Mouse (Mus musculus): ENCODE data around the gene Podnl1. TPM values are rescaled to one million over a fixed set of nuclear protein-coding genes. Genes with fewer than 3 reads are reported as not detected.

The Podnl1 gene
- polyA plus RNA-seq, 1 experiment, result 0.67 TPM

GRCm38 (mm10) chr8:84173861-84174260 lies 48.1 kb downstream of the Podnl1 start:
- no peak overlapping the region for H3K4me3 ChIP-seq (ENCODE audit: insufficient read depth, low read depth, low read length)
- 75% methylated on average over 6 of the region's 6 CpGs for WGBS
- TF ChIP-seq CTCF (conservative IDR thresholded peaks at IDR 0.05; ENCODE audit: insufficient read depth, insufficient read length, low read depth, low read length), result peak; percentile 67
- TF ChIP-seq POLR2A (IDR thresholded peaks at IDR 0.05; ENCODE audit: low read depth, low read length), result no peak
- no peak overlapping the region for H3K27ac ChIP-seq (ENCODE audit: insufficient read depth, low read depth, low read length)
- H3K36me3 ChIP-seq (ENCODE audit: control insufficient read depth, insufficient read depth, low read length), result no peaks in the 10 kb centered on the region
- no peaks in the 10 kb centered on the region for H3K4me1 ChIP-seq (ENCODE audit: control insufficient read depth, insufficient read depth, low read length)
- DNase-seq, result peak; percentile 19
- H3K27me3 ChIP-seq (replicated peaks; ENCODE audit: control insufficient read depth, insufficient read depth, low read length), result no peaks in the 10 kb centered on the region

GRCm38 (mm10) chr8:84176560-84176959 lies 50.8 kb downstream of the Podnl1 start:
- no peak for TF ChIP-seq POLR2A (IDR thresholded peaks at IDR 0.05; ENCODE audit: low read depth, low read length)
- TF ChIP-seq CTCF (conservative IDR thresholded peaks at IDR 0.05; ENCODE audit: insufficient read depth, insufficient read length, low read depth, low read length), result no peak
- DNase-seq, result no peak
- Histone ChIP-seq H3K27ac (ENCODE audit: insufficient read depth, low read depth, low read length) (no peak overlapping the region), H3K27me3 (replicated peaks; ENCODE audit: control insufficient read depth, insufficient read depth, low read length) (no peaks in the 10 kb centered on the region), H3K4me1 (ENCODE audit: control insufficient read depth, insufficient read depth, low read length) (no peaks in the 10 kb centered on the region), H3K36me3 (ENCODE audit: control insufficient read depth, insufficient read depth, low read length) (no peaks in the 10 kb centered on the region), H3K4me3 (ENCODE audit: insufficient read depth, low read depth, low read length) (no peak overlapping the region)
- WGBS, result 19% methylated on average over 3 of the region's 3 CpGs

- Histone ChIP-seq H3K4me1 (ENCODE audit: control insufficient read depth, insufficient read depth, low read length) (no peaks in the 10 kb centered on the region), H3K27me3 (replicated peaks; ENCODE audit: control insufficient read depth, insufficient read depth, low read length) (no peaks in the 10 kb centered on the region), H3K27ac (ENCODE audit: insufficient read depth, low read depth, low read length) (no peak overlapping the region), H3K4me3 (ENCODE audit: insufficient read depth, low read depth, low read length) (no peak overlapping the region), H3K36me3 (ENCODE audit: control insufficient read depth, insufficient read depth, low read length) (no peaks in the 10 kb centered on the region)
- 85% methylated on average over 3 of the region's 3 CpGs for WGBS
- no peak for TF ChIP-seq CTCF (conservative IDR thresholded peaks at IDR 0.05; ENCODE audit: insufficient read depth, insufficient read length, low read depth, low read length)
- TF ChIP-seq POLR2A (IDR thresholded peaks at IDR 0.05; ENCODE audit: low read depth, low read length), result no peak
- DNase-seq, result no peak
Observed at GRCm38 (mm10) chr8:84177405-84177804, 51.6 kb downstream of the Podnl1 start.

- H3K27me3 ChIP-seq (replicated peaks; ENCODE audit: control insufficient read depth, insufficient read depth, low read length), result no peaks in the 10 kb centered on the region
- no peaks in the 10 kb centered on the region for H3K36me3 ChIP-seq (ENCODE audit: control insufficient read depth, insufficient read depth, low read length)
- H3K27ac ChIP-seq (ENCODE audit: insufficient read depth, low read depth, low read length), result no peak overlapping the region
- 80% methylated on average over 8 of the region's 8 CpGs for WGBS
- no peak overlapping the region for H3K4me3 ChIP-seq (ENCODE audit: insufficient read depth, low read depth, low read length)
- no peak for DNase-seq
- no peaks in the 10 kb centered on the region for H3K4me1 ChIP-seq (ENCODE audit: control insufficient read depth, insufficient read depth, low read length)
- TF ChIP-seq POLR2A (IDR thresholded peaks at IDR 0.05; ENCODE audit: low read depth, low read length) (no peak), CTCF (conservative IDR thresholded peaks at IDR 0.05; ENCODE audit: insufficient read depth, insufficient read length, low read depth, low read length) (no peak)
Observed at GRCm38 (mm10) chr8:84178592-84178991, 52.8 kb downstream of the Podnl1 start.

GRCm38 (mm10) chr8:84179946-84180345 lies 54.2 kb downstream of the Podnl1 start:
- Histone ChIP-seq H3K4me1 (ENCODE audit: control insufficient read depth, insufficient read depth, low read length) (no peaks in the 10 kb centered on the region; the same call in 1 of the 2 replicates), H3K4me3 (ENCODE audit: insufficient read depth, low read depth, low read length) (no peak overlapping the region), H3K36me3 (ENCODE audit: control insufficient read depth, insufficient read depth, low read length) (no peaks in the 10 kb centered on the region), H3K27me3 (replicated peaks; ENCODE audit: control insufficient read depth, insufficient read depth, low read length) (no peaks in the 10 kb centered on the region), H3K27ac (ENCODE audit: insufficient read depth, low read depth, low read length) (no peak overlapping the region)
- 65% methylated on average over 4 of the region's 4 CpGs for WGBS
- DNase-seq, result no peak
- TF ChIP-seq POLR2A (IDR thresholded peaks at IDR 0.05; ENCODE audit: low read depth, low read length) (no peak), CTCF (conservative IDR thresholded peaks at IDR 0.05; ENCODE audit: insufficient read depth, insufficient read length, low read depth, low read length) (no peak)

GRCm38 (mm10) chr8:84180530-84181190 lies 54.9 kb downstream of the Podnl1 start:
- H3K4me3 ChIP-seq (ENCODE audit: insufficient read depth, low read depth, low read length), result no peak overlapping the region
- H3K27ac ChIP-seq (ENCODE audit: insufficient read depth, low read depth, low read length), result no peak overlapping the region
- no peaks in the 10 kb centered on the region; the same call in 1 of the 2 replicates for H3K4me1 ChIP-seq (ENCODE audit: control insufficient read depth, insufficient read depth, low read length)
- no peak for TF ChIP-seq CTCF (conservative IDR thresholded peaks at IDR 0.05; ENCODE audit: insufficient read depth, insufficient read length, low read depth, low read length)
- TF ChIP-seq POLR2A (IDR thresholded peaks at IDR 0.05; ENCODE audit: low read depth, low read length), result no peak
- no peaks in the 10 kb centered on the region for H3K36me3 ChIP-seq (ENCODE audit: control insufficient read depth, insufficient read depth, low read length)
- H3K27me3 ChIP-seq (replicated peaks; ENCODE audit: control insufficient read depth, insufficient read depth, low read length), result no peaks in the 10 kb centered on the region
- WGBS, result 15% methylated on average over 16 of the region's 16 CpGs
- DNase-seq, result peak; percentile 20

Other genes starting within 250 kb of the Podnl1 start
- gene Adgrl1, start 225.9 kb upstream of the Podnl1 start, polyA plus RNA-seq (2012; rRNA removed), result 28.7 and 44.4 TPM in 2 replicates
- 2.7 and 3.2 TPM in 2 replicates for gene Gm10644, start 170.8 kb upstream of the Podnl1 start, polyA plus RNA-seq (2012; rRNA removed)
- 2.0 and 3.6 TPM in 2 replicates for gene Asf1b, start 170.5 kb upstream of the Podnl1 start, polyA plus RNA-seq (2012; rRNA removed)
- gene Prkaca, start 153.0 kb upstream of the Podnl1 start, polyA plus RNA-seq (2012; rRNA removed), result 88.3 and 95.6 TPM in 2 replicates
- gene Samd1, start 128.3 kb upstream of the Podnl1 start, polyA plus RNA-seq (2012; rRNA removed), result 37.2 and 44.5 TPM in 2 replicates
- 5.1 and 7.0 TPM in 2 replicates for gene 1700067K01Rik, start 124.5 kb upstream of the Podnl1 start, polyA plus RNA-seq (2012; rRNA removed)
- gene 2210011C24Rik, start 113.8 kb upstream of the Podnl1 start, polyA plus RNA-seq (2012; rRNA removed), result 9.1 and 14.3 TPM in 2 replicates
- gene Palm3, start 104.5 kb upstream of the Podnl1 start, polyA plus RNA-seq (2012; rRNA removed), result 7.8 and 7.9 TPM in 2 replicates
- 1.9 and 5.6 TPM in 2 replicates for gene Il27ra, start 83.4 kb upstream of the Podnl1 start, polyA plus RNA-seq (2012; rRNA removed)
- gene Rln3, start 81.0 kb upstream of the Podnl1 start, polyA plus RNA-seq (2012; rRNA removed), result 0.19 TPM in 1 of 2 replicates, not detected in the other
- 1.1 and 1.2 TPM in 2 replicates for gene Gm10643, start 60.9 kb upstream of the Podnl1 start, polyA plus RNA-seq (2012; rRNA removed)
- 15.8 and 18.0 TPM in 2 replicates for gene Rfx1, start 59.2 kb upstream of the Podnl1 start, polyA plus RNA-seq (2012; rRNA removed)
- 28.2 and 30.1 TPM in 2 replicates for gene Dcaf15, start 21.2 kb upstream of the Podnl1 start, polyA plus RNA-seq (2012; rRNA removed)
- 24.1 and 26.0 TPM in 2 replicates for gene Cc2d1a, start 21.9 kb downstream of the Podnl1 start, polyA plus RNA-seq (2012; rRNA removed)
- 0.63 and 0.92 TPM in 2 replicates for gene 4930432K21Rik, start 22.0 kb downstream of the Podnl1 start, polyA plus RNA-seq (2012; rRNA removed)
- 0.99 and 1.4 TPM in 2 replicates for gene Nanos3, start 59.2 kb downstream of the Podnl1 start, polyA plus RNA-seq (2012; rRNA removed)
- gene Zswim4, start 111.1 kb downstream of the Podnl1 start, polyA plus RNA-seq (2012; rRNA removed), result 9.2 and 10.0 TPM in 2 replicates
- 216 and 246 TPM in 2 replicates for gene D8Ertd738e, start 123.7 kb downstream of the Podnl1 start, polyA plus RNA-seq (2012; rRNA removed)
- gene Mri1, start 131.3 kb downstream of the Podnl1 start, polyA plus RNA-seq (2012; rRNA removed), result 39.3 and 48.6 TPM in 2 replicates
- 24.7 and 32.7 TPM in 2 replicates for gene Ccdc130, start 144.4 kb downstream of the Podnl1 start, polyA plus RNA-seq (2012; rRNA removed)